Mouse (Mus musculus) megakaryocyte-erythroid progenitor cell, adult 5 weeks (primary cell): ENCODE results near the gene Smim14. TPM values are rescaled to one million over a fixed set of nuclear protein-coding genes. Genes with fewer than 3 reads are reported as not detected.

Experiments
- polyA plus RNA-seq: library from polyadenylated mRNA; stranded (reverse); fragments of >175 nt; gene quantifications from 2 replicates; pipeline ENCODE4 v1.2.3, GENCODE M21; 2012

Gene Smim14
- polyA plus RNA-seq: 41.1 and 48.7 TPM in 2 replicates

DNA sequence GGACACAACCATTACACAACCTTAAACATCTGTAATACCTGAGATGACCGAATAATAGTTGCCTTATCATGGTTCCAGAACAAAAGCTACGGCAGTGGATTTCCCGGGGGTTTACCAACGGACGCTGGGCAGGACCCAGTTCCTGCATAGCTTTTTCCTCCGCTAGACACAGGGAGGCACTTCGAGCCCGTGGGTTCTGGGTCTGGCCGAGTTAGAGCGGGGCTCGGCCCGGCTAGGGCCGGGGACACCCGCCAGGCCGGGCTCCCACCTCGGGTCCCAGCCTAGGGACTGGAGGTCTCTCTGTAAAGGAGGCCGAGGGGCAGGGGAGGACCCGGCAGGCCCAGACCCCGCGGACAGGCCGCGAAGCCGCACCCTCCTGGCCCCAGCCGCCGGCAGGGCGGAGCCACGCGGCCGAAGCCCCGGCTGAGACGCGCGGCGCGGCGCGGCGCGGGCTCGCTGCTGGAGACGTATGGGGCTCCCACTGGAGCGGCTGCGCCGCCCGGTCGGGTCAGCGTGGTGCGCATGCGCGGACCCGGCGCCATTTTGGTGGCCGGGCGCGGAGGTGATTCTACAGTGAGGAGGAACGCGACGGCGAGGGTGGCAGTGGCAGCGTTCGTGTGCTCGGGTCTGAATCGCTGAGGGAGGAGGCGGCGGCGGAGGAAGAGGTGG is at the start of gene Smim14, which contains the start of gene Ube2k:
TSS of gene Smim14 (minus strand) at position 434 of the 669 bp plus-strand sequence.
TSS of gene Ube2k (plus strand) at position 483 of the 669 bp plus-strand sequence.

GRCm38 (mm10) chr5:65492716-65493531 is 44.1 kb downstream of the Smim14 start, which contains the start of gene Gm43552:
Gene Gm43552, minus strand, starts transcription at chr5:65492833.

DNA sequence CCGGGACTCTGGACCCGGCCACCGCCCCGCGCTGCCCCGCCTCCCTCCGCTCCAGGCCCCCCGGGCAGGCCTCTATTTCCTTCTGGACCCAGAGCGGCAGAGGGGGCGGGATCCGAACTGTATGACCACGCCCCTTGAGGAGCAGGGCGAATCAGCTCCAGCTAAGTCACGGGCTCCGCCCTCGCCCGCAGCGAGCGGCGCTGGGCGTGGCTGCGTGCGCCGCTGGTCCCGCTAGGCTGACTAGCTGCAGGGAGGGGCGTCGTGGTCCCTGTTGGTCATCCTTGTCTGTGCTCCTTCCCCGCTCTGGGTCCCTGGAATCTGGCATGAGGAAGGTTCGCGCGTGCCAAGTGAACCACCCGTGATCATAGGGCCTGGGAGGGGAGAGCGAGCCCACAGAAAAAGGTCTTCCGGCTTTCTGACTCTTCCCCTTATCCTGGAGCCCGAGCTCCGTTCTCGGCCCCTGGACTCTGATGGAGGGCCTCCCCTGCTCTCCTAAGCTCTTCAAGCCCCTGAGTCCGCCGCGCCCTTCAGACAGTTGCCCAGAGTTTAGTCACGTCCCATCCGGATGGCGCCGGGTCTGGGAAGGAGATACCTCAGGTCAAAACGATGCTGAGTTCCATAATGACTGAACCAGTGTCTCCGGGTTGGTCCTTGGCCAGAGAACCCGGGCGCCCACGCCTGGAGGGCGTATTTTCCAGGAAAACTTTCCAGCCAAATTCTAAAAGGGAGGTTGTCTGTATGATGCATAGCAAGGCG is 101.0 kb downstream of the Smim14 start, which contains the start of gene Ugdh:
TSS of gene Ugdh (minus strand) at position 144 of the 756 bp plus-strand sequence.

Other genes with a start within 250 kb of the Smim14 start
- gene Rfc1, start 201.5 kb downstream of the Smim14 start, polyA plus RNA-seq: 19.7 and 20.9 TPM in 2 replicates
- not detected in 2 replicates for gene Klb, start 188.9 kb downstream of the Smim14 start, polyA plus RNA-seq
- 61.7 and 74.9 TPM in 2 replicates for gene Rpl9, start 145.7 kb downstream of the Smim14 start, polyA plus RNA-seq
- gene Lias, start 145.7 kb downstream of the Smim14 start, polyA plus RNA-seq: 6.9 and 7.3 TPM in 2 replicates
- gene Ugdh, start 101.2 kb downstream of the Smim14 start, polyA plus RNA-seq: 5.7 and 7.3 TPM in 2 replicates
- 100.0 and 113 TPM in 2 replicates for gene Gm43552, start 44.4 kb downstream of the Smim14 start, polyA plus RNA-seq
- 112 and 138 TPM in 2 replicates for gene Ube2k, start within 50 bp of the Smim14 start, polyA plus RNA-seq
- gene Pds5a, start 161.1 kb upstream of the Smim14 start, polyA plus RNA-seq: 14.1 and 17.7 TPM in 2 replicates
- gene N4bp2, start 226.3 kb upstream of the Smim14 start, polyA plus RNA-seq: 9.9 and 11.4 TPM in 2 replicates